Mouse (Mus musculus) embryonic fibroblast, embryonic 13.5 days (primary cell): ENCODE results near the gene Pcx.

ENCODE experiments used
- CTCF ChIP-seq: IDR thresholded peaks from 2 replicates; pipeline ENCODE4 v1.5.1; 2011; ENCODE audit warnings: mild to moderate bottlenecking, control low read depth, low read length, moderate library complexity, borderline replicate concordance; ENCODE audit not compliant: insufficient read depth
- POLR2A ChIP-seq: IDR thresholded peaks from 2 replicates; pipeline ENCODE4 v1.6.1; 2011; ENCODE audit warnings: low read depth, mild to moderate bottlenecking, control low read depth, low read length, moderate library complexity

- TF ChIP-seq CTCF: no peak
- TF ChIP-seq POLR2A: no peak
Observed at GRCm38 (mm10) chr19:4569356-4570236, 59.3 kb downstream of the Pcx start.
